Mouse (Mus musculus) c-Kit-positive CD71-positive TER-119-positive erythroid progenitor cells, embryonic 14.5 days (primary cell): ENCODE data around the gene 1700021F07Rik.

Source experiments
- DNase-seq: peaks from one replicate; pipeline ENCODE4 v3.0.0-alpha.2; 2013; ENCODE audit warnings: low spot score

The 1700021F07Rik gene

DNA sequence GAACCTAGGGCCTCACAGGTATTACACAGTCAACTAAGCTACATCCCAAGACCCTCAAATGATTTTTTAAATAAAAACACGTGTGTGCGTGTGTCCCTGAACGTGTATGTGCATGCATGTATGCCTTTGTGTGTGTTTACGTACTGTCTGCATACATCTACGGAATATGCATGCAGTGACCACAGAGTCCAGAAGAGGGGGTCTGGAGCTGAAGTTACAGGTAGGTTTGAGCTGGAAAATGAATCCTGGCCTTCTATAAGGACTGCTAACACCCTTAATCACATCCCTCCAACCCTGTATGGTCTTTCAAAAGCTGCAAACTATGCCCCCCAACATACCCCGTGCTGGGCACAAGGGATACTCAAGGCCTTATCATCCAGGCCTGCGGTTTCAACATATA lies 41.0 kb downstream of the 1700021F07Rik start:
- DNase-seq: no peak

DNA sequence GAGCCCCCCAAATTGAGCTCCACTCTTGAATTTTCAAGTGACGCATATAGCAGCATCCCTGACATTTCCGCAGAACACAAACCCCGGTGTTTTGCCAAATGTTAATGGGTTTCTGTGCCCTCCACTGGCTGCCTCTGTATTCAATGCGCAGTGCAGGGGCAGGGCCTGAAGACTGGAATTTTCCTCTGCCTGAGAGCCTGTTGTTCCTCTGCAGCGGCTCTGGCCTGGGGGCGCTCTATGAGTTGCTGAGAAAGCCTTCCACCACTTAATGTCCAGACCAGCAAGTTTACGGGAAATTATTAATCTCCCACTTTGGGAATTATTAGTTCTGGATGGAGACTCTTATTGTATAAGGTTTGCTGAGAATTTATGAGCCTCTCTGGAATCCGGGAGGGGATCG lies 41.8 kb downstream of the 1700021F07Rik start:
- no peak for DNase-seq
